Mouse (Mus musculus) adrenal gland, adult 8-10 months (tissue): ENCODE data around the gene Pelp1. TPM values are rescaled to one million over a fixed set of nuclear protein-coding genes. Genes with fewer than 3 reads are reported as not detected.
"Not testable (repeated sequence)": the region's sequence is repeated elsewhere in the genome, so short reads cannot be mapped to it uniquely, and the experiment has no call there.

Source experiments
- DNase-seq: peaks from one replicate; pipeline ENCODE4 v3.0.0; 2022
- total RNA-seq, 4 experiments: library from RNA; stranded (reverse); gene quantifications; 2 replicates each; pipeline ENCODE4 v1.2.4; 2022

Gene Pelp1
- total RNA-seq, 4 experiments from 2014 or later = 24.2 to 29.9 (median 28.2) TPM

GRCm38 (mm10) chr11:70419486-70419885 lies 9.7 kb upstream of the Pelp1 start:
- no peak for DNase-seq

GRCm38 (mm10) chr11:70418199-70418598 lies 8.4 kb upstream of the Pelp1 start:
- no peak for DNase-seq

GRCm38 (mm10) chr11:70413961-70414360 lies 4.1 kb upstream of the Pelp1 start:
- DNase-seq = peak; percentile 51

- DNase-seq = no peak
Observed at GRCm38 (mm10) chr11:70412591-70412990, 2.8 kb upstream of the Pelp1 start.

GRCm38 (mm10) chr11:70410297-70410643 lies 439 bp upstream of the Pelp1 start:
- DNase-seq = no peak

DNA sequence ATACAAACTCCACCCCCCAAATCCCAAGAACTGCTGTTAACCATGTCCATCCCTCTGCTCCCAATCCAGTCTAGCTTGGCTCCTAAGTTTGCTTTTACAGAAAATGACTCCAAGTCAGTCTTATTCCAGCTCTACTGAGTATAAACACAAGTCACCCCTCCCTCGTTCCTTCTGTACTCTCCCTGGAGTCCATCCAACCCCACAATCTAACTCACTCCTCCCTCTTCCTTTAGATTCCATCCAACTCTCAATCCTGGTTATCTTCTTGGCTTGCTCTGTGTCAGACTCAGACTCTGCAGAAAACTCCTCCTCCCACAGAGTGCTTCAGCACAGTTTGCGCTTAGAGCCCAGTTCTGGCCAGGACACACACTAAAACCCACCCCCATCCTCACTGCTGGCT lies 6.2 kb downstream of the Pelp1 start:
- no peak for DNase-seq

DNA sequence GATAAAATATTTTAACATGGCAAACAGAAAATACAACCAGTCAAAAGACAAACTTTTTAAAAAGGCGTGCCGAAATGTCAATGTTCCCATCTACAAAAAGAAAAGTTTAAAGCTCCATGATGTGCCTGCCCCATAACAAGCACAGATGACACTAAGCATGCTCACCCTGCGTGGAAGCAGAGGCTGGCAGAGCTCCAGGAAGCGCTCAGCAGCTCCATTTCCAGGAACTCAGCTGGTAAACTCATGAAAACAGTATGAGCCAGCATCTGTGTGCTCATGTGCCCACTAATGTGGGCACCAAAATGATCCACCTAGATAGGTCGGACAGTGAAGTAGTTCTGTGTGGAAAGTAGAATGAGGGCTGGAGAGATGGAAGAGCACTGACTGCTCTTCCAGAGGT lies 20.4 kb downstream of the Pelp1 start:
- DNase-seq = no peak

- DNase-seq = no peak
Observed at GRCm38 (mm10) chr11:70387436-70387835, 22.4 kb downstream of the Pelp1 start.

DNA sequence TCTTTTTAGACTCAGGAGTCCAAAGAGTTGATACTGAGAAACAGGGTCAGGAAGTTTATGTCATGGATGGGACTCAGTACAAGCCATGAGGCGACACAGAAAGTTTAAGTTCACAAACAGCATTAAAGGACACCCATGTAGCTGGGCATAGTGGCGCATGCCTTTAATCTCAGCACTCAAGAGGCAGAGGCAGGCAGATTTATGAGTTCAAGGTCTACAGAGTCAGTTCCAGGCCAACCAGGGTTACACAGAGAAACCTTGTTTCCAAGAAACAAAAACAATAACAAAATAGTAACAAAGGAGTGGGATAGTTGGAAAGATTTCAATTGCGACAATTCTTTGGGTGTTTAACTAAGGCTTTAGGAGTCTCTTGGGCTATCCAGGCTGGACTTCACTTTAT lies 25.7 kb downstream of the Pelp1 start:
- peak; percentile 45 for DNase-seq

DNA sequence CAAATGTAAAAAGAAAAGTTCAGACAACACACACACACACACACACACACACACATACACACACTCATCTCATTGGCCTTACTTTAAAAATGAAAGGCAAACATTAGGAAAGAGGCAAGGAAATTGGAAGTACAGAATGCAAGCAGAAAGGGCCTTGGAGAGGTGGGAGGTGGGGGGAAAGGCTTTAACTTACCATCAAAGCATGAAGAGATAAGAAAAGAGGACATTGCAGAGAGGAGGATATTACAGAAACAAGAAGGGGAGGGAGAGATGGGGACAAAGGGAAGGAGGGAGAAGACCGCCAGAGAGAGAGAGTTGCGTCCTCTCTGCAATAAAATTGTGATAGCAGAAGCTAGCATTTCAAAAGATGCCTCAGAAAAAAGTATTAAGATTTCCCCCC lies 28.5 kb downstream of the Pelp1 start:
- no peak for DNase-seq

DNA sequence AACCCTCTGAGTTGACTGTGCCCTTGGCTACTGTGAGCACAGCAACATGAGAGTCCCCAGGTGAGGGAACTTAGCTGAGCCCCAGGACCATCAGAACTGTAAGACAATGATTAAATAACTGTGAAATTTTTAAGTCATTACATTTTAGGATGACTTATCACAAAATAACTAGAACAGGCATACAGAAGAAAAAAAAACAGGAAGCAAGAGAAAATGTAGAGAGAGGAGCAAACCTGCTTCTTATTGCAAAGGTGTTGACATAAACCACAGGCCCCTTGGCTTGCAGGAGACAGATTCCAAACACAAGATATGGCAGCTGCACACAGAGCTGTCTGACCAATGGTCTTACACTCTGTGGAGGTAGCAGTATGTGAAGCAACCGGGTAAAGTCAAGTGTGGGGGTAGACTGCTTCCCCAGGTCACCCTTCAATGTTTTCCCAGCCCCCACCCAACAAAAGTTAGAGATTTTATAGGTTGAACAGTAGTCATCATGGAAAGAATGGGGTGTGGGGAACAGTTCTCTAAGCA lies 29.3 kb downstream of the Pelp1 start:
- no peak for DNase-seq

GRCm38 (mm10) chr11:70376054-70376453 lies 33.8 kb downstream of the Pelp1 start:
- no peak for DNase-seq

DNA sequence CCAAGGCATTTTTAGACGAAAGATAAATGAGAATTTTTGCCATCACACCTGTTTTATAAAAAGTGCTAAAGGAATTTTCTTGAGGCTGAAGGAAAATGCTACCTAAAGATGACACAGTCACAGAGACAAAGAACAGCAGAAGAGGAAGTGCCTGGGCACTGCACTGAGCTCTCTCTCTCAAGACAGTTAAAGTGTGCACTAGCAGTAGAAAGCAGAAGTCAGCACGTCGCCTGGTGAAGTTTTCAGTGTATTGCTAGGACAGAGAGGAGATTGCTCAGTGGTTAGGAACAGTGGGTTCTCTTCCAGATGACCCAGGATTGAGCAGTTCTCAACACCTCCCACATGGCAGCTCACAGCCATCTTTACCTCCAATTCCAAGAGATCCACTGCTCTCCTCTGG lies 35.5 kb downstream of the Pelp1 start:
- DNase-seq = no peak

- no peak for DNase-seq
Observed at GRCm38 (mm10) chr11:70372849-70373557, 36.8 kb downstream of the Pelp1 start.

GRCm38 (mm10) chr11:70372396-70372795 lies 37.4 kb downstream of the Pelp1 start:
- no peak for DNase-seq

GRCm38 (mm10) chr11:70368626-70369025 lies 41.2 kb downstream of the Pelp1 start:
- DNase-seq = not testable (repeated sequence)

GRCm38 (mm10) chr11:70367701-70368100 lies 42.1 kb downstream of the Pelp1 start:
- DNase-seq = not testable (repeated sequence)

DNA sequence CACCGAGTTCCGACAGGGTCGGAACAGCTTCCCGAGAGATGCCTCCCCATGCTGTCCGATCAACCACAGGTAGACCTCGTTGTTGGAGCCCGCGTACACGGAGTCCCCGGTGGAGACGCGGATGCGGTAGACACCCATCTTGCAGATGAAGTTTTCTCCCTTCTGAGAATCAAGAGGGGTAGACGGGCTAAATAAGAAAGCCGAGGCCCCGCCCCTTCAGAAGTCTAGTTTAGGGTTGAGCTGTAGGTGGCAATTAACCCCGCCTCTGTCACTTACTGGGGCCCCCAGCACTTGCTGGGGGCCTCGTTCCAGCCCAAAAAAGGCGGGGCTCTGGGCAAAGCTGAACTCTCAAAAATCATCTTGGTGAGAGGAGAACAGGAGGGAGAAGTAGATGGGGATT lies 58.0 kb downstream of the Pelp1 start, which contains the start of gene Alox15:
Alox15 (minus strand) TSS at position 164 of the 400 bp plus-strand sequence.
- DNase-seq = no peak

DNA sequence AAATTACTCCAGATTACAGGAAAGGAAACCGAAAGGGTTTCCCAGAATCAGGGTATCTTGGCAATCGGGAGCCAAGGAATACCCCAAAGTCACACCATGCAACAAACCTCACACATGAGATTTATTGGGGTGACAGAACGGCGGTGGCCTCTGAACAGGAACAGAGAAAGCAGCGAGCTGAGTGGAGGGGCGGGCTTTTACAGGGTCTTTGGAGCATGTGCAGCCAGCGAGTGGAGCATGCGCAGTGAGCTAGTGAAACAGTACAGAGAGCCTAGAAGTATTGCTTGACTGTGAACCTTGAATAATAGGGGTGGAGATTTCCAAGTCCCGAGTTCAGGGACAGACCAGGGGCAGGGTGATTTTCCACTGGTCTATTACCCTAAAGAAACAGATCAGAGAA lies 61.2 kb downstream of the Pelp1 start:
- peak; percentile 13 for DNase-seq

DNA sequence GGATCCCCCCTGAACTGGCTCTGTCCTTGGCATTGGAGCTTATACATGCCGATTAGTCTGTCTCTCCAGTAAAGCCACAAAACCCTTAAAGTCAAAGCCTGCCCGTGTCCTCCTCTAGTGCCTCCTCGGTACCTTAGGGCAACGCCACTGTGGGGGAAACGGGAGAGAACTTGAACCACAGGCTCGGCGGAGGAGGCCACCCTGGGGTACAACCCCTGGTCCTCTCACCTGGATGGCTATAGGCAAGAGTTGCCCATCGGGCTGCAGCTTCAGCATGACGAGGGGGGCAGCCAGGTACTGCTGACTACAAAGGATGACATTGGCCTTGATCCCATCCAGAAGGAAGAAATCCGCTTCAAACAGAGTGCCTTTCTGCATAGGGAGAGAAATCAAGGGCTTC lies 62.0 kb downstream of the Pelp1 start:
- no peak for DNase-seq

GRCm38 (mm10) chr11:70345546-70345945 lies 64.3 kb downstream of the Pelp1 start:
- no peak for DNase-seq

DNA sequence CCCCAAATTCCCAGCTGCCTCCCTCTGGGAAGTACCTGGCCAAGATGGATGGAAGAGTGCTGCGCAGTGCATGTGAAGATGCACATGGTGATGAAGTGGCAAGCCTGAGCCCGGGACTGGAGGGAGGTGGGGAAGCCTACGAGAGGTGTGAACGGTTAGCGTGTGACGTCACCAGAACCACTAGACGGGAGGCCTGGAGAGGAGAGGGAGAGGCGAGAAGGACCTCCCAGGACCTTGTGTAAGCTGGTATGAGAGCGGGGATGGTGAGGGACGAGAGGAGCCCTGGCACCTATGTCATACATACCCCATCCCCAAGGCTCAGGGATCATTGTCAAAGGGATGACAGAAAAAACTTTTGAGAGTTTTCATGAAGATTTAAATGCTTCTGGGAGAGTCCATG lies 64.8 kb downstream of the Pelp1 start:
- DNase-seq = no peak
